Mouse (Mus musculus): ENCODE results near the gene Catsperd.

- no peak for TF ChIP-seq CTCF (IDR thresholded peaks at IDR 0.05; ENCODE audit: extremely low read depth, insufficient read length, insufficient replicate concordance, low read depth, low read length)
- no peak for TF ChIP-seq POLR2A (IDR thresholded peaks at IDR 0.05; ENCODE audit: low read depth, low read length)
Observed at GRCm38 (mm10) chr17:56651801-56652200, 23.9 kb downstream of the Catsperd start.
